7 mouse cellular contexts compared by ENCODE assay signal in genomic region chr10:128525671-128526308, GRCm38 (mm10). TPM values are rescaled to one million over a fixed set of nuclear protein-coding genes. Genes with fewer than 3 reads are reported as not detected.
A peak's percentile ranks its signal among the peaks of the same experiment; 100 is the strongest.
DNase-seq lines count a peak whose midpoint lies in the region; ATAC-seq and TF ChIP-seq lines count a peak whose summit lies in the region.

Esyt1 (minus strand) TSS chr10:128525871.

- H3K4me2 ChIP-seq in intestine, postnatal 0 days (replicated peaks; ENCODE audit: low read depth), result peak within 1 kb of the TSS; percentile 100
- peak within 1 kb of the TSS; percentile 87 for H3K4me2 ChIP-seq in midbrain, embryonic 12.5 days (replicated peaks)

- peak within 1 kb of the TSS; percentile 78 for H3K9ac ChIP-seq in intestine, postnatal 0 days (ENCODE audit: low read depth, low read length)
- peak within 1 kb of the TSS; percentile 63 for H3K9ac ChIP-seq in midbrain, embryonic 12.5 days (replicated peaks)

- ATAC-seq in intestine, postnatal 0 days, result peak; percentile 97
- peak; percentile 95 for ATAC-seq in midbrain, embryonic 12.5 days (ENCODE audit: low FRiP score, low read depth)

- intact Hi-C loops in left cerebral cortex, postnatal 4 days (cut with DNase I), result no loop called here

- peaks cover 11% of the 10 kb centered on the region; the same call in 1 of the 2 replicates for H3K36me3 ChIP-seq in embryonic facial prominence, embryonic 10.5 days (replicated peaks)
- H3K36me3 ChIP-seq in intestine, postnatal 0 days (ENCODE audit: control insufficient read depth, insufficient read depth), result peaks cover 16% of the 10 kb centered on the region
- no peaks in the 10 kb centered on the region for H3K36me3 ChIP-seq in midbrain, embryonic 12.5 days
- H3K36me3 ChIP-seq in small intestine, adult 2 months (ENCODE audit: control insufficient read depth, insufficient read depth, low read length), result peaks cover 5% of the 10 kb centered on the region; the same call in 1 of the 2 replicates

- peak; percentile 93 for DNase-seq in adrenal gland, postnatal 10 days
- peak; percentile 94 for DNase-seq in embryonic facial prominence, embryonic 10.5 days (ENCODE audit: low spot score)
- peak; percentile 84 for DNase-seq in gonadal fat pad, adult 2 months (ENCODE audit: low read depth)
- DNase-seq in left cerebral cortex, postnatal 4 days, result peak; percentile 93

- peaks cover 86% of the 10 kb centered on the region for H3K27me3 ChIP-seq in embryonic facial prominence, embryonic 10.5 days (replicated peaks; ENCODE audit: low read depth, poor library complexity, severe bottlenecking)
- H3K27me3 ChIP-seq in intestine, postnatal 0 days (replicated peaks; ENCODE audit: control insufficient read depth, insufficient read depth, low read length), result no peaks in the 10 kb centered on the region
- H3K27me3 ChIP-seq in midbrain, embryonic 12.5 days, result peaks cover 52% of the 10 kb centered on the region
- H3K27me3 ChIP-seq in small intestine, adult 2 months (ENCODE audit: control insufficient read depth, insufficient read depth, low read length), result no peaks in the 10 kb centered on the region

- H3K27ac ChIP-seq in embryonic facial prominence, embryonic 10.5 days (replicated peaks), result peak within 1 kb of the TSS; percentile 81
- H3K27ac ChIP-seq in intestine, postnatal 0 days (ENCODE audit: low read depth, low read length), result peak within 1 kb of the TSS; percentile 86
- H3K27ac ChIP-seq in midbrain, embryonic 12.5 days (replicated peaks), result peak within 1 kb of the TSS; percentile 60
- peak within 1 kb of the TSS; percentile 69 for H3K27ac ChIP-seq in small intestine, adult 2 months (ENCODE audit: insufficient read depth, low read depth, low read length)

- WGBS in embryonic facial prominence, embryonic 10.5 days, result 1% methylated on average over 37 of the region's 37 CpGs
- WGBS in intestine, postnatal 0 days, result under 1% methylated on average over 37 of the region's 37 CpGs
- under 1% methylated on average over 37 of the region's 37 CpGs for WGBS in midbrain, embryonic 12.5 days
- under 1% methylated on average over 37 of the region's 37 CpGs for WGBS in small intestine, adult 2 months

- peak; percentile 63; the same call in 1 of the 2 replicates for TF ChIP-seq POLR2A in small intestine, adult 2 months (IDR thresholded peaks at IDR 0.05; ENCODE audit: low read depth, low read length)

- peak; percentile 74 for TF ChIP-seq CTCF in intestine, postnatal 0 days (IDR thresholded peaks at IDR 0.05; ENCODE audit: low read depth)
- 0 out of 2 replicates have a peak, but pooled peaks have one; percentile 29 for TF ChIP-seq CTCF in small intestine, adult 2 months (IDR thresholded peaks at IDR 0.05; ENCODE audit: extremely low read depth, insufficient read length, insufficient replicate concordance, low read depth, low read length)

- H3K4me1 ChIP-seq in embryonic facial prominence, embryonic 10.5 days, result peaks cover 29% of the 10 kb centered on the region
- H3K4me1 ChIP-seq in intestine, postnatal 0 days (replicated peaks; ENCODE audit: control insufficient read depth, insufficient read depth, low read length), result no peaks in the 10 kb centered on the region
- peaks cover 18% of the 10 kb centered on the region; the same call in 1 of the 2 replicates for H3K4me1 ChIP-seq in midbrain, embryonic 12.5 days
- no peaks in the 10 kb centered on the region for H3K4me1 ChIP-seq in small intestine, adult 2 months (ENCODE audit: control insufficient read depth, insufficient read depth, insufficient read length, low read length)

- no peaks in the 10 kb centered on the region for H3K9me3 ChIP-seq in embryonic facial prominence, embryonic 10.5 days
- no peaks in the 10 kb centered on the region for H3K9me3 ChIP-seq in intestine, postnatal 0 days (ENCODE audit: control insufficient read depth)
- H3K9me3 ChIP-seq in midbrain, embryonic 12.5 days, result no peaks in the 10 kb centered on the region

- H3K4me3 ChIP-seq in embryonic facial prominence, embryonic 10.5 days, result peak within 1 kb of the TSS; percentile 88
- peak within 1 kb of the TSS; percentile 92 for H3K4me3 ChIP-seq in intestine, postnatal 0 days (ENCODE audit: low read depth, low read length)
- H3K4me3 ChIP-seq in midbrain, embryonic 12.5 days, result peak within 1 kb of the TSS; percentile 55
- peak within 1 kb of the TSS; percentile 81 for H3K4me3 ChIP-seq in small intestine, adult 2 months (ENCODE audit: low read depth, low read length)

RNA-seq across cellular contexts. Expression of gene Esyt1, which starts in this region (rescaled TPM):
- total RNA-seq in adrenal gland, postnatal 10 days (2021), result 10 to 100 TPM; 31.5 to 41.5 TPM
- 11.9 and 13.6 TPM in 2 replicates for polyA plus RNA-seq in embryonic facial prominence, embryonic 10.5 days (2016; fragmentation: Nextera tagmentation; extraction: Ambion mirVana)
- 135 and 140 TPM in 2 replicates for polyA plus RNA-seq in gonadal fat pad, adult 2 months (2012; rRNA removed)
- polyA plus RNA-seq in intestine, postnatal 0 days (2015; fragmentation: Nextera tagmentation; extraction: Ambion mirVana), result 11.7 and 12.5 TPM in 2 replicates
- 10 to 100 TPM; 13.7 to 16.3 TPM for total RNA-seq in left cerebral cortex, postnatal 4 days (2021)
- 25.6 and 26.6 TPM in 2 replicates for polyA plus RNA-seq in midbrain, embryonic 12.5 days (2016; fragmentation: Nextera tagmentation; extraction: Ambion mirVana)
- 20.0 and 26.3 TPM in 2 replicates for polyA plus RNA-seq in small intestine, adult 2 months (2012; rRNA removed)

Comparison
In these comparisons a context has a peak if more than half of its experiments do, and no peak if none do; other contexts are left out.
1. Peak in every context shown above with its lines: DNase-seq, ATAC-seq, H3K4me3 ChIP-seq and H3K27ac ChIP-seq.